Mouse (Mus musculus): ENCODE data around the gene Ninj2. TPM values are rescaled to one million over a fixed set of nuclear protein-coding genes. Genes with fewer than 3 reads are reported as not detected.
A peak's percentile ranks its signal among the peaks of the same experiment; 100 is the strongest.

Gene Ninj2
- polyA plus RNA-seq, 1 experiment from 2014 or later = 0.31 TPM

GRCm38 (mm10) chr6:120211536-120211935 is 118.4 kb downstream of the Ninj2 start:
- DNase-seq (ENCODE audit: low read depth, low spot score) (no peak), ATAC-seq (no peak)
- TF ChIP-seq CTCF (IDR thresholded peaks at IDR 0.05) = no peak
- ChIA-PET CTCF (no interaction called here), POLR2A (no interaction called here)
- in situ Hi-C loops (cut with MboI; ENCODE audit: low pct_unique_long_range_greater_than_20kb) = no loop called here
- no peaks in the 10 kb centered on the region for H3K27me3 ChIP-seq

- in situ Hi-C loops (cut with MboI; ENCODE audit: low pct_unique_long_range_greater_than_20kb) = no loop called here
- no peak for ATAC-seq
These were observed 123.6 kb downstream of the Ninj2 start for GRCm38 (mm10) chr6:120216702-120217101.

GRCm38 (mm10) chr6:120219281-120219680 is 126.1 kb downstream of the Ninj2 start:
- ATAC-seq = no peak
- no peaks in the 10 kb centered on the region for H3K27me3 ChIP-seq
- POLR2A ChIA-PET = no interaction called here
- TF ChIP-seq CTCF (IDR thresholded peaks at IDR 0.05) = no peak
- CTCF ChIA-PET = interaction anchor here (0.8 to 2.0 kb wide), 5 partner anchors 18 to 89 kb away, joined by 3 to 8 read pairs (median 4); no protein-coding TSS in a partner anchor
- in situ Hi-C loops (cut with MboI; ENCODE audit: low pct_unique_long_range_greater_than_20kb) = no loop called here
- DNase-seq (ENCODE audit: low read depth, low spot score) = no peak

More at GRCm38 (mm10) chr6:120216702-120217101, 123.6 kb downstream of the Ninj2 start:
- TF ChIP-seq CTCF (IDR thresholded peaks at IDR 0.05) = no peak
- no peaks in the 10 kb centered on the region for H3K27me3 ChIP-seq
- ChIA-PET CTCF (interaction anchor here (1.4 to 1.8 kb wide), 2 partner anchors 18 to 84 kb away, joined by 4 to 6 read pairs; no protein-coding TSS in a partner anchor), POLR2A (no interaction called here)
- no peak for DNase-seq (ENCODE audit: low read depth, low spot score)

- no peaks in the 10 kb centered on the region for H3K27me3 ChIP-seq
- peak; percentile 84 for TF ChIP-seq CTCF (IDR thresholded peaks at IDR 0.05)
- in situ Hi-C loops (cut with MboI; ENCODE audit: low pct_unique_long_range_greater_than_20kb) = loop anchor here (5.0 kb wide), 1 partner anchor 80 kb away; no protein-coding TSS in a partner anchor
- ATAC-seq = peak; percentile 49
- no peak for DNase-seq (ENCODE audit: low read depth, low spot score)
- POLR2A ChIA-PET = interaction anchor here (0.6 kb wide), 1 partner anchor 423 kb away, joined by 6 read pairs; no protein-coding TSS in a partner anchor
- CTCF ChIA-PET = interaction anchor here (0.9 to 2.9 kb wide), 10 partner anchors 8 to 102 kb away, joined by 3 to 23 read pairs (median 4); no protein-coding TSS in a partner anchor
These were observed 129.5 kb downstream of the Ninj2 start for GRCm38 (mm10) chr6:120222669-120223068.

GRCm38 (mm10) chr6:120225355-120225754 is 132.2 kb downstream of the Ninj2 start:
- ChIA-PET POLR2A (interaction anchor here (1.4 kb wide), 1 partner anchor 11 kb away, joined by 3 read pairs; no protein-coding TSS in a partner anchor), CTCF (interaction anchor here (1.1 to 2.9 kb wide), 3 partner anchors 70 to 107 kb away, joined by 3 to 15 read pairs (median 3); no protein-coding TSS in a partner anchor)
- in situ Hi-C loops (cut with MboI; ENCODE audit: low pct_unique_long_range_greater_than_20kb) = no loop called here
- no peak for DNase-seq (ENCODE audit: low read depth, low spot score)
- ATAC-seq = peak; percentile 32
- H3K27me3 ChIP-seq = no peaks in the 10 kb centered on the region
- no peak for TF ChIP-seq CTCF (IDR thresholded peaks at IDR 0.05)

- DNase-seq (ENCODE audit: low read depth, low spot score) = no peak
- no peak for ATAC-seq
- in situ Hi-C loops (cut with MboI; ENCODE audit: low pct_unique_long_range_greater_than_20kb) = no loop called here
- no peaks in the 10 kb centered on the region for H3K27me3 ChIP-seq
- ChIA-PET CTCF (interaction anchor here (2.9 kb wide), 1 partner anchor 74 kb away, joined by 15 read pairs; no protein-coding TSS in a partner anchor), POLR2A (no interaction called here)
- no peak for TF ChIP-seq CTCF (IDR thresholded peaks at IDR 0.05)
These were observed 133.9 kb downstream of the Ninj2 start for GRCm38 (mm10) chr6:120227068-120227467.

GRCm38 (mm10) chr6:120229806-120230205 is 136.7 kb downstream of the Ninj2 start:
- ChIA-PET CTCF (interaction anchor here (1.0 kb wide), 1 partner anchor 18 kb away, joined by 5 read pairs; no protein-coding TSS in a partner anchor), POLR2A (no interaction called here)
- DNase-seq (ENCODE audit: low read depth, low spot score) (no peak), ATAC-seq (no peak)
- no peaks in the 10 kb centered on the region for H3K27me3 ChIP-seq
- in situ Hi-C loops (cut with MboI; ENCODE audit: low pct_unique_long_range_greater_than_20kb) = no loop called here
- TF ChIP-seq CTCF (IDR thresholded peaks at IDR 0.05) = no peak

- CTCF ChIA-PET = interaction anchor here (1.0 to 1.5 kb wide), 3 partner anchors 8 to 17 kb away, joined by 3 to 5 read pairs (median 4); no protein-coding TSS in a partner anchor
These were observed 137.3 kb downstream of the Ninj2 start for GRCm38 (mm10) chr6:120230441-120230840.

GRCm38 (mm10) chr6:120232885-120233284 is 139.7 kb downstream of the Ninj2 start:
- no peak for DNase-seq (ENCODE audit: low read depth, low spot score)
- in situ Hi-C loops (cut with MboI; ENCODE audit: low pct_unique_long_range_greater_than_20kb) = no loop called here
- no peak for TF ChIP-seq CTCF (IDR thresholded peaks at IDR 0.05)
- no peaks in the 10 kb centered on the region for H3K27me3 ChIP-seq
- ATAC-seq = no peak
- POLR2A ChIA-PET = no interaction called here
- CTCF ChIA-PET = no interaction called here

More at GRCm38 (mm10) chr6:120230441-120230840, 137.3 kb downstream of the Ninj2 start:
- no peak for ATAC-seq
- POLR2A ChIA-PET = interaction anchor here (0.6 to 0.7 kb wide), 2 partner anchors 56 to 758 kb away, joined by 4 to 6 read pairs; no protein-coding TSS in a partner anchor
- no peak for DNase-seq (ENCODE audit: low read depth, low spot score)
- no peak for TF ChIP-seq CTCF (IDR thresholded peaks at IDR 0.05)
- no peaks in the 10 kb centered on the region for H3K27me3 ChIP-seq
- in situ Hi-C loops (cut with MboI; ENCODE audit: low pct_unique_long_range_greater_than_20kb) = no loop called here

GRCm38 (mm10) chr6:120235874-120236273 is 142.7 kb downstream of the Ninj2 start:
- no peak for DNase-seq (ENCODE audit: low read depth, low spot score)
- ChIA-PET CTCF (interaction anchor here (1.5 kb wide), 1 partner anchor 13 kb away, joined by 5 read pairs; no protein-coding TSS in a partner anchor), POLR2A (interaction anchor here (1.6 kb wide), 1 partner anchor 10 kb away, joined by 3 read pairs; no protein-coding TSS in a partner anchor)
- no peaks in the 10 kb centered on the region for H3K27me3 ChIP-seq
- no peak for TF ChIP-seq CTCF (IDR thresholded peaks at IDR 0.05)
- in situ Hi-C loops (cut with MboI; ENCODE audit: low pct_unique_long_range_greater_than_20kb) = no loop called here
- no peak for ATAC-seq

GRCm38 (mm10) chr6:120240461-120240860 is 147.3 kb downstream of the Ninj2 start:
- ChIA-PET POLR2A (no interaction called here), CTCF (no interaction called here)
- DNase-seq (ENCODE audit: low read depth, low spot score) (no peak), ATAC-seq (no peak)
- H3K27me3 ChIP-seq = no peaks in the 10 kb centered on the region
- no peak for TF ChIP-seq CTCF (IDR thresholded peaks at IDR 0.05)
- in situ Hi-C loops (cut with MboI; ENCODE audit: low pct_unique_long_range_greater_than_20kb) = no loop called here

All from Patski (cell line).